Mouse (Mus musculus): ENCODE results near the gene Bahcc1.

The Bahcc1 gene

GRCm38 (mm10) chr11:120242726-120243530 lies 10.2 kb downstream of the Bahcc1 start:
- DNase-seq (ENCODE audit: low spot score in 2 of 2): no peak

DNA sequence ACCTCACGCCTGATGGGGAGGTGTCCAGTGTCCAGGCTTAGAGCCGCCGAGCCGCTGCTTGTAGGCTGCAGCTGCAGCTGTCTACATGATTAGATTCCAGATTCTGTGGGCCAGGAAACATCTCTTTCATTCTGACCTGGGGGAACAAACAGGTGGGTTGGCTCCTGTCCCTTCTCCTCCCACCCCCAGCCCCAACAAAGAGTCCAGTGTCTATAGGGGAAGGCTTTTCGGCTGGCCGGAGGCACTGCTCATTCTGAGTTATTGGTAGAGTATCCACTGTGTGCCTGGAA lies 10.7 kb downstream of the Bahcc1 start:
- no peak for DNase-seq (ENCODE audit: low spot score in 2 of 2)

DNA sequence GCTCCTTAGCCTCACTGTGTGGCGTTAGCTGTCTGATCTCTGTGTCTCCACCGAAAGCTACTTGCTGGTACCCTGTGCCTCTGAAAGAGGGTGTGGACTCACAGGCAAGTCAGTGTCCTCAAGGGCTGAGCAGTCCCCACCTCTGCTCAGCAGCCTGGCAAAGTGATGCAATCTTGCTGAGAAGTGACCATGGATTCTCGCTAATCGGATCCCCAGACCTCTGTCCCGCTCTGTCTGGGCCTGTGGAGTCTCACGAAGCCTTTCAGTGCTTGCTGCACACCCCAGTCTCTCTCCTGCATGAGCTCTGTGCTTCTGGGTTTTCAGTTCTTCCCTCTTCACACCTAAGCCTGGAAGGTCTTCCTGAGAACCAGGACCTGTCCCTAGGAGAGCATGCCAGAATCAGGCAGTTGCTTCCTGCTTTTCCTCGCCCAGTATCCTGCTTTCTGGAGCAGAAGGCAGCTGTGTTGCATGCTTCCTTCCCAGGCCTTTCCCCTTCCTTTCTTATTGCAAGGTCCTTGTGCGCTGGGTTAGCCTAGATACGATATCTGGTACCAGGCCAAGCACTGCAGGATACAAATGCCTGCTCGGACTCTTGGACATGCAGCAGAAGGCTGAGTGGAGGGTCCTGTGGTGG lies 15.5 kb downstream of the Bahcc1 start:
- no peak for DNase-seq (ENCODE audit: low spot score in 2 of 2)

GRCm38 (mm10) chr11:120248899-120249298 lies 16.2 kb downstream of the Bahcc1 start:
- DNase-seq (ENCODE audit: low spot score in 2 of 2): no peak

- DNase-seq (ENCODE audit: low spot score in 2 of 2): no peak
These were observed 18.5 kb downstream of the Bahcc1 start for GRCm38 (mm10) chr11:120250991-120251949.

- DNase-seq (ENCODE audit: low spot score in 2 of 2): no peak
These were observed 19.2 kb downstream of the Bahcc1 start for GRCm38 (mm10) chr11:120251950-120252308.

- no peak for DNase-seq (ENCODE audit: low spot score in 2 of 2)
These were observed 19.7 kb downstream of the Bahcc1 start for GRCm38 (mm10) chr11:120252398-120252797.

- DNase-seq (ENCODE audit: low spot score in 2 of 2): no peak
These were observed 20.3 kb downstream of the Bahcc1 start for GRCm38 (mm10) chr11:120252843-120253645.

DNA sequence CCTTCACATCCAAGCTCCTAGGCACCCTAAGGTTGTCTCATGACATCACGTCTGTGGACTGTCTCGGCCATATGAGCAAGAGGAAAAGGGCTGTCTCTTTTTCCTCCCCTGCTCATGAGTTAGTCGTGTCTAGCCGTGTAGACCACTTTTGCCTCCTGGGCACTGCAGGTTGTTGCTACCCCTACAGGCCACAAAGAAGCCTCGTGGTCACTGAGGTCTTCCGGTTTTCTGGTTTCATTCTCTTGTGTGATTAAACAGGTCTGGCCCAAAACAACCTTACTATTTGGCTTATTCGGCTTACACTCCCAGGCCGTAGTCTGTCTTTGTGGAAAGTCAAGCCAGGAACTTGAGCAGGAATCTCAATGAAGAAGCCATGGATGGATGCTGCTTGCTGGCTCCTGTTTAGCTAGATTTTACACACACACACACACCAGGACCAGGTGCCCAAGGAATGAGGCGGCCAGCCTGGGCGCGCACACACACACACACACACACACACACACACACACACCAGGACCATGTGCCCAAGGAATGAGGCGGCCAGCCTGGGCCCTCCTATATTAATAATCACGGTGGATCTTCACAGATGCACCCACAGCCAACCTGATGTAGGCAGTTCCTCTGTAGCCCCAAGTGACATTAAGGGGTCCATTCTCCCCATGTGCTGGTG lies 21.0 kb downstream of the Bahcc1 start:
- DNase-seq (ENCODE audit: low spot score in 2 of 2): no peak

- no peak for DNase-seq (ENCODE audit: low spot score in 2 of 2)
These were observed 21.7 kb downstream of the Bahcc1 start for GRCm38 (mm10) chr11:120254420-120254819.

- peak in 1 of 2 experiments; percentile 51 for DNase-seq (ENCODE audit: low spot score in 2 of 2)
These were observed 22.3 kb downstream of the Bahcc1 start for GRCm38 (mm10) chr11:120255038-120255437.

- DNase-seq (ENCODE audit: low spot score in 2 of 2): no peak
These were observed 22.8 kb downstream of the Bahcc1 start for GRCm38 (mm10) chr11:120255499-120255898.

DNA sequence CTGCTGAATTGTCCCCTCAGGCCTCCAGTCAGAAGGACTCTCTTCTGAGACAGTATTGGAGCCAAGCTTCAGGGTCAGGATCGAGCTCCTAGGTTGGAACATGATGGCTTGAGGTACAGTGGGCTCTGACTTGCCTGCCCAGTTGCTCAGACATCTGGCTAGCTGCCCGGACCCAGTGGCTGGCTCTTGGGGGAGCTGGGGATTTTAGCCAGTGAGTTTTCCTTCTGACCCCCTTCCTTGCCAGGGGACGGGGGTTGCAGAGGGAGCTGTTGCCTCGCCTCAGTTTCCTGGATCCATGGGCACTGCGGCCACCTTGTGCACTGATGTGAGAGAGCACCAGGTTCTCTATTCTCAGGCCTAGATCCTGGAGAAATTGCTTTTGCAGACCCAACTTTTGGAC lies 23.4 kb downstream of the Bahcc1 start:
- DNase-seq (ENCODE audit: low spot score in 2 of 2): no peak

DNA sequence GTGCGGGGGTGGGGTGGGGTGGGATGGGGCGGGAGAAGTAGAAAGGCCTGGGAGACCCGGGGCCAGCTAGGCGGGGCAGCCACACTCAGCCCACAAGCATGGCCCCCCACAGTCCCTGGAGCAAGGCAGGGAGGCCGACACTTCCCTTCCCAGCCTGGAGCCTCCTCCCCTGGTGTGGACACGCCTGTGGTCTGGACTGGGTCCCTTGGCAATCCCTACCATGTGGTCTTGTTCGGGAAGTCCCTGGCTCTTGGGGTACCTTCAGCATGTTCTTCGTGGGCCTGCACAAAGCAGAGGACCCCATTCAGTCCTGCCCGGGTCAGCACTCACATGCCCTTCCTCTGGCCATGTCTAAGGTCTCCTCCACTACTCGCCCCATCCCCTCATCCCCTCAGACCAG lies 23.8 kb downstream of the Bahcc1 start:
- no peak for DNase-seq (ENCODE audit: low spot score in 2 of 2)

GRCm38 (mm10) chr11:120256981-120257820 lies 24.5 kb downstream of the Bahcc1 start:
- DNase-seq (ENCODE audit: low spot score in 2 of 2): no peak

GRCm38 (mm10) chr11:120257911-120258310 lies 25.2 kb downstream of the Bahcc1 start:
- DNase-seq (ENCODE audit: low spot score in 2 of 2): no peak

DNA sequence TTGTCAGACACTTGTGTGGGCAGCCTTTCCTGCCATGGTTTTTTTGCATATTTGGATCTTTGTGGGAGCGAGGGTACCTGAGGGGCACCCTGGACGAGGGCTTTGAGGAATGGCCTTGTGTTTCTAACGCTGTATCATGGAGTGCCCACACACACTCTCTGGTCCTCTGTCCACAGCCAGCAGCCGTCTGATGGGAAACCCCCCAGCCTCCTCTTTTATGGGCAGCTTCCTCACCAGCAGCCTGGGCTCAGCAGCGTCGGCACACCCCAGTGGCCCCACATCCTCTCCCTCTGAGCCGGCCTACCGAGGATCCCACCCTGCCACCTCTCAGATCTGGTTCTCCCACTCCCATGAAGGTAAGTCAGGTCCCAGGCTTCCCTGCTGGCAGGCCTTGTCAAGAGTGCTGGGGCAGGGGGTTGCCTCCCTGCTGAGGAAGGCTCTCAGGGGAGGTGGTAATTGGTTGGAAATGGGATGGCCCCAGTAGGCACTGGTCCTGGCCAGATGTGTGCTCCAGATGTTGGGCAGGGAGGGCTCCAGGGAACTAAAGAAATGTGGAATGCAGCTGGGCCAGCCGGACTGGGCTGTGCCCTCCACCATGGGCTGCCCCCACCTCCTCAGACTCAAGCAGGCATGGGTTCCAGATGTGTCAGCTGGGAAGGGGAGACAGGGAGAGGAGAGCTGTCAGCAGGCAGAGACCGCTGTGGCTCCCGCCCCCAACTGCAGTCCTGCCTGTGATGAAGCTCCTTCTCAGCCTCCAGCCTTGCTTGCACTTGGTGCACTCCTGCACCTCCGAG lies 26.3 kb downstream of the Bahcc1 start:
- DNase-seq (ENCODE audit: low spot score in 2 of 2): no peak

DNA sequence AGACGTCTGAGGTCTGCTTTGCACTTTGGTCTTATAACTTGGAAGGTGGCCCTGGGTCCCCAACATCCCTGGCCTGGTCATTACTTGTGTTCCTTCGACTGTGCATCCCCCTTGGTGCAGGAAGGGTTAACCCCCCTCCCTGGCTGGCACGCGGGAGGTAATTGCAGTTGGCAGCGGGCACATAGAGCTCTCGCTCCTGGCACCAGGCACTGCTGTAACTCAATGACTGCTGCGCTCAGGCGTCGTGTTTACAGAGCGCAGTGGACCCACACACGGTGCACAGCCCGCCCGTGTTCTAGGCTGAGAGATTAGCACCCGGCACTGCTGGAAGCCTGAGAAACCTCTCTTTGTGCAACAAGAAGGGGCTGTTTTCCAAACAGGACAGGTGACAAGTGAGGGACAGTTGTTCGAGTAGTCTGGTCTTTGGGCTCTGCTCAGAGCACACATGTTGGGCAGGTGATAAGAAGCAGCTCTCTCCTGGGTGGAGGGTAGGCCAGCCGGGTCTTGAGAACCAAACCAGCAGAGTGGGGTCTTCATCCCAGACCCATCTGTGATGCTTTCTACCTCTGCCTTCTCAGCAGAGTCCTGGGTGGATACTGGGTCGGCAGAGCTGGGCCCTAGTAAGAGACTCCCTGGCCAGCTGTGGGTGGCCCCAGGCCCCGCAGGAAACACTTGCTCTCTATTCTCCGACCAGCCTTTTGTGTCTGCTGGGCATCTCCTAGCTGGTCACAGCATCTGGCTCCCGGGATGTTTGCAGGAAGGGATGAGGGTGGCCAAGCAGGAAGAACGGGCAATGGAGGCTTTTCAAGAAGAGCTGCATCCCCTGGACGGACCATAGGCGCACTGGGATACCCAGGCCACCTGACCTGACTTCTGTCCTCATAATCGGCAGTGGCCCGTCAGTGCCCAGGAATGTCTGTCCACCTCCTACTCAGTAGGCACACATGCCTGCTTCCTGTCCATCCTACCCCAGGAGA lies 27.3 kb downstream of the Bahcc1 start:
- DNase-seq (ENCODE audit: low spot score in 2 of 2): no peak

All from urinary bladder, adult 18-20 months (tissue).